Mouse (Mus musculus) lung, adult 2 months (tissue): Measurements from ENCODE around the gene Zfp629.

Source experiments
- CTCF ChIP-seq: fragments of 200-500 bp; IDR thresholded peaks from 2 replicates; pipeline ENCODE4 v1.5.1; 2011; ENCODE audit warnings: mild to moderate bottlenecking, low read length, control low read depth; ENCODE audit not compliant: insufficient read depth
- POLR2A ChIP-seq: fragments of 200-500 bp; IDR thresholded peaks from 2 replicates; pipeline ENCODE4 v1.6.1; 2011; ENCODE audit warnings: low read depth, mild to moderate bottlenecking, control low read depth, low read length, borderline replicate concordance; ENCODE audit errors: extremely low read depth

- no peak for TF ChIP-seq CTCF
- TF ChIP-seq POLR2A: no peak
Observed at GRCm38 (mm10) chr7:127583260-127583659, 32.3 kb downstream of the Zfp629 start.
